Mouse (Mus musculus) limb, embryonic 12.5 days (tissue): ENCODE data around the gene Ddx27. TPM values are rescaled to one million over a fixed set of nuclear protein-coding genes. Genes with fewer than 3 reads are reported as not detected.

Experiments used
- ATAC-seq: fragments of 200-750 bp; cut with Nextera tagmentation; 2 replicates; pipeline ENCODE4 v1.8.0; 2017; ENCODE audit warnings: low read depth, moderate TSS enrichment; ENCODE audit not compliant: insufficient number of reproducible peaks, insufficient read depth, low FRiP score, low TSS enrichment
- H3K27ac ChIP-seq: fragments of 300-500 bp; sonication (generic); 2 replicates; pipeline ENCODE4 v1.5.1; 2016; ENCODE audit warnings: mild to moderate bottlenecking, moderate library complexity
- H3K27me3 ChIP-seq: fragments of 300-500 bp; sonication (generic); 2 replicates; pipeline ENCODE4 v1.6.1; 2016; ENCODE audit warnings: mild to moderate bottlenecking, moderate library complexity
- H3K36me3 ChIP-seq: fragments of 300-500 bp; sonication (generic); 2 replicates; pipeline ENCODE4 v1.6.1; 2016; ENCODE audit warnings: mild to moderate bottlenecking, moderate library complexity
- H3K4me1 ChIP-seq: fragments of 300-500 bp; sonication (generic); replicated peaks from 2 replicates; pipeline ENCODE4 v1.6.1; 2016
- H3K4me2 ChIP-seq: fragments of 300-500 bp; sonication (generic); 2 replicates; pipeline ENCODE4 v1.6.1; 2016; ENCODE audit warnings: mild to moderate bottlenecking, moderate library complexity
- H3K4me3 ChIP-seq: fragments of 300-500 bp; sonication (generic); replicated peaks from 2 replicates; pipeline ENCODE4 v1.5.1; 2016; ENCODE audit warnings: mild to moderate bottlenecking
- H3K9ac ChIP-seq: fragments of 300-500 bp; sonication (generic); replicated peaks from 2 replicates; pipeline ENCODE4 v1.6.1; 2016; ENCODE audit warnings: mild to moderate bottlenecking, moderate library complexity
- H3K9me3 ChIP-seq: fragments of 300-500 bp; sonication (generic); 2 replicates; pipeline ENCODE4 v1.6.1; 2016; ENCODE audit warnings: mild to moderate bottlenecking, moderate library complexity
- WGBS: fragments of 180-500 bp; shearing (Covaris S2); methylation state at CpG from one replicate; pipeline ENCODE4 v1.1.7; 2016; 5-methylcytosine and 5-hydroxymethylcytosine counted together
- polyA plus RNA-seq: library from polyadenylated mRNA; unstranded; fragments of >200 nt; fragmentation: Nextera tagmentation; extraction: Ambion mirVana; gene quantifications from 2 replicates; pipeline ENCODE4 v1.2.1, GENCODE M21; 2016

Ddx27 gene
- polyA plus RNA-seq, 1 experiment from 2014 or later = 62.8 TPM

GRCm38 (mm10) chr2:167074587-167074986, 59.6 kb downstream of the Ddx27 start:
- peaks cover 13% of the 10 kb centered on the region for H3K4me1 ChIP-seq
- H3K9me3 ChIP-seq = no peaks in the 10 kb centered on the region
- no peak for ATAC-seq
- no peak overlapping the region for H3K27ac ChIP-seq
- H3K27me3 ChIP-seq = peaks cover 10% of the 10 kb centered on the region; the same call in 1 of the 2 replicates
- H3K36me3 ChIP-seq = no peaks in the 10 kb centered on the region
- H3K4me2 ChIP-seq = no peak overlapping the region
- H3K9ac ChIP-seq = no peak overlapping the region
- WGBS = 87% methylated on average over 5 of the region's 5 CpGs
- H3K4me3 ChIP-seq = no peak overlapping the region

- H3K9ac ChIP-seq = no peak overlapping the region
- no peak overlapping the region for H3K4me2 ChIP-seq
- no peak overlapping the region for H3K27ac ChIP-seq
- H3K27me3 ChIP-seq = peaks cover 10% of the 10 kb centered on the region; the same call in 1 of the 2 replicates
- ATAC-seq = no peak
- H3K4me3 ChIP-seq = no peak overlapping the region
- no peaks in the 10 kb centered on the region for H3K9me3 ChIP-seq
- WGBS = 96% methylated on average over 4 of the region's 4 CpGs
- no peaks in the 10 kb centered on the region for H3K36me3 ChIP-seq
- H3K4me1 ChIP-seq = peaks cover 11% of the 10 kb centered on the region
These were observed 61.4 kb downstream of the Ddx27 start for GRCm38 (mm10) chr2:167076352-167076751.

DNA sequence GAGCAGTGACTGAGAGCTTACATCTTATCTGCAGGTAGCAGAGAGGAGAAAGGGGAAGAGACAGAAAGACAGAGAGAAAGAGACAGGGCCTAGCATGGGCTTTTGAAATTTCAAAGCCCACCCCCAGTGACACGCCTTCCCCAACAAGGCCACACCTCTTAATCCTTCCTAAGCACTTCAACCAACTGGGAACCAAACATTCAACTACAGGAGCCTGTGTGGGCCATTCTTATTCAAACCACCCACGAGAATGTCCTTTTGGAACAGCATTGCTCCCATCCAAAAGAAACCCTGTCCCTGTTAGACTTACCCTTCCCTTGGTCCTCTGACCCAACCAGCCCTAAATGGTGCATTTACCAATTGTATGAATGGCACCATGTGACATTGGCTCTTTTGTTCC, 61.8 kb downstream of the Ddx27 start:
- Histone ChIP-seq H3K4me1 (peaks cover 13% of the 10 kb centered on the region), H3K27ac (no peak overlapping the region), H3K4me3 (no peak overlapping the region), H3K27me3 (peaks cover 10% of the 10 kb centered on the region; the same call in 1 of the 2 replicates), H3K9me3 (no peaks in the 10 kb centered on the region), H3K9ac (no peak overlapping the region), H3K4me2 (no peak overlapping the region), H3K36me3 (no peaks in the 10 kb centered on the region)
- WGBS = 86% methylated on average over 2 of the region's 2 CpGs
- ATAC-seq = no peak

DNA sequence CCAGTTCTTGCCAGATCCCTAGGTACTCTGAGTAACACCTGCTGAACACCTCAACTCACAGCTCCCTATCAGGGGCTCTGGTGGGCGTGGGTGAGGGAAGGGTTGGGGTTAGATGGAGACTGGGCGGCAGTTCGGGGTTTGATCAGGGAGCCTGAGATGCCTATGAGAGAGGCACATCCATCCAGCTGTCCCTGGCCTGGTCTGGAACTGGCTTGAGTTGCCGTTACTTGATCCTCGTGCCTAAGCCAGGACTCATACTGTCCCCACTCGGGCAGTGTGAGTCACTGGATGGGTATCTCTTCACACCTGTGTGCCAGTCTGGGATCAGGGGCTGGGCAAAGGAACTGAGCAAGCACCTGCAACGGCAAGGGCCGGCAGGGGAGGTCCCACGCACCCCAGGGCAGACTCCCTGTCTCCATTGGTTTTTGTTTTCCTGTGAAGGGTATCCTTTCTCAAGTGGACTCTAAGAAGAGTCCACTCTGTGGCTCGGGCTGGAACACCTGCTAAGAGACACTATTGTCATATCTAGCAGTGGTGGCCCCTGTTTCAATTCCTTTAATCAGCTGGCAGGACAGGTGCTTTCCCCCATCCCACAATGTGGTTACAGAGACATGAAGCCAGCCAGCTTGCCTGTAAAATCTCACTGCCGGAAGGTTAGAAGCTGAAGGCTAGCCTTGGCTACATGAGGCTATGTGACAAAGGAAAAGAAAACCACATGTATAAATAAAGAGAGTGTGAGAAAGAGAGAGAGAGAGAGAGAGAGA, 62.4 kb downstream of the Ddx27 start:
- no peak overlapping the region for H3K9ac ChIP-seq
- H3K9me3 ChIP-seq = no peaks in the 10 kb centered on the region
- no peak for ATAC-seq
- H3K27me3 ChIP-seq = peaks cover 10% of the 10 kb centered on the region; the same call in 1 of the 2 replicates
- no peaks in the 10 kb centered on the region for H3K36me3 ChIP-seq
- 85% methylated on average over 11 of the region's 11 CpGs for WGBS
- no peak overlapping the region for H3K27ac ChIP-seq
- no peak overlapping the region for H3K4me3 ChIP-seq
- H3K4me2 ChIP-seq = no peak overlapping the region
- peaks cover 16% of the 10 kb centered on the region for H3K4me1 ChIP-seq

- 34% methylated on average over 7 of the region's 7 CpGs for WGBS
- Histone ChIP-seq H3K9ac (no peak overlapping the region), H3K4me2 (no peak overlapping the region), H3K4me1 (peaks cover 16% of the 10 kb centered on the region), H3K27me3 (peaks cover 10% of the 10 kb centered on the region; the same call in 1 of the 2 replicates), H3K27ac (no peak overlapping the region), H3K36me3 (no peaks in the 10 kb centered on the region), H3K9me3 (no peaks in the 10 kb centered on the region), H3K4me3 (no peak overlapping the region)
- ATAC-seq = no peak
These were observed 63.5 kb downstream of the Ddx27 start for GRCm38 (mm10) chr2:167078486-167078885.

GRCm38 (mm10) chr2:167078931-167079495, 64.0 kb downstream of the Ddx27 start:
- WGBS = 51% methylated on average over 9 of the region's 9 CpGs
- no peak overlapping the region for H3K27ac ChIP-seq
- H3K9me3 ChIP-seq = no peaks in the 10 kb centered on the region
- H3K9ac ChIP-seq = no peak overlapping the region
- H3K4me2 ChIP-seq = no peak overlapping the region
- peaks cover 16% of the 10 kb centered on the region for H3K4me1 ChIP-seq
- peaks cover 10% of the 10 kb centered on the region; the same call in 1 of the 2 replicates for H3K27me3 ChIP-seq
- no peaks in the 10 kb centered on the region for H3K36me3 ChIP-seq
- H3K4me3 ChIP-seq = no peak overlapping the region
- ATAC-seq = no peak

DNA sequence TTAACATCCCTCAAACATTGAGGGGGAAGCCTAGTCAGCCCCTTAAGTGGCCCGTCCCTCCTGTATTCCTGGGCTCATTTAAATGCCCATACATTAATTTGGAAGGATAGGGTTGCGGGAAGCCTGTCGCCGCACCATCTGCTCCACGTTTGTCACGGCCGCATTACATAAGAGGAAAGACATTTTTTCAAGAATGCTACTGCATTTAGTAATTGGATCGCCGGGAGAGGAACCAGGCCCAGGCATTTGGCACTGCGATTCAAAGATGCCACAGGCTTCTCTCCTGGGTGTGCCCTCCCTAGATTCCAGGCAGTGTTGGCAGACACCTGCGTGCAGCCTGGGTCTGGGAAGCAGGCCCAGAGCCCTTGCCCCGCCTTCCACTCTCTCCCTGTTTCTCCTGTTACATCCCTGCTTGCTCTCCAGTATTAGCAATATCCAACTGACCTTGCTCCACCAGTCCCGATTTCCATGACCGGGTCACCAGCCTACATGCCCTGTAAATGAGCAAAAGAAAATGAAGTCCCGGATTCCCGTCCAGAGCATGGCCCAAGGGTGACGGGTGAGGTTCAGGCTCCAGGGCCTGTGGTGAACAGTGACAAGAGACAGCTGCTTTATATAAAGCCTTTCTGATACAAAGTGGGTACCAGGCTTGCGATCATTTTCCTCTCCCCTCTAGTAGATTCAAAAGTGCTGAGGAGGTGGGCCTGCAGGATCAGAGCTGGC, 64.7 kb downstream of the Ddx27 start:
- H3K4me1 ChIP-seq = peaks cover 16% of the 10 kb centered on the region
- no peak overlapping the region for H3K27ac ChIP-seq
- no peak overlapping the region for H3K9ac ChIP-seq
- ATAC-seq = no peak
- no peaks in the 10 kb centered on the region for H3K36me3 ChIP-seq
- peaks cover 10% of the 10 kb centered on the region; the same call in 1 of the 2 replicates for H3K27me3 ChIP-seq
- peak overlapping the region; percentile 4; the same call in 1 of the 2 replicates for H3K4me2 ChIP-seq
- H3K9me3 ChIP-seq = no peaks in the 10 kb centered on the region
- H3K4me3 ChIP-seq = no peak overlapping the region
- WGBS = 56% methylated on average over 18 of the region's 18 CpGs

GRCm38 (mm10) chr2:167080387-167080786, 65.4 kb downstream of the Ddx27 start:
- H3K27ac ChIP-seq = no peak overlapping the region
- H3K4me1 ChIP-seq = peaks cover 16% of the 10 kb centered on the region
- no peak for ATAC-seq
- H3K4me3 ChIP-seq = no peak overlapping the region
- 87% methylated on average over 3 of the region's 3 CpGs for WGBS
- H3K27me3 ChIP-seq = peaks cover 10% of the 10 kb centered on the region; the same call in 1 of the 2 replicates
- H3K9me3 ChIP-seq = no peaks in the 10 kb centered on the region
- no peak overlapping the region for H3K9ac ChIP-seq
- H3K4me2 ChIP-seq = no peak overlapping the region
- no peaks in the 10 kb centered on the region for H3K36me3 ChIP-seq

DNA sequence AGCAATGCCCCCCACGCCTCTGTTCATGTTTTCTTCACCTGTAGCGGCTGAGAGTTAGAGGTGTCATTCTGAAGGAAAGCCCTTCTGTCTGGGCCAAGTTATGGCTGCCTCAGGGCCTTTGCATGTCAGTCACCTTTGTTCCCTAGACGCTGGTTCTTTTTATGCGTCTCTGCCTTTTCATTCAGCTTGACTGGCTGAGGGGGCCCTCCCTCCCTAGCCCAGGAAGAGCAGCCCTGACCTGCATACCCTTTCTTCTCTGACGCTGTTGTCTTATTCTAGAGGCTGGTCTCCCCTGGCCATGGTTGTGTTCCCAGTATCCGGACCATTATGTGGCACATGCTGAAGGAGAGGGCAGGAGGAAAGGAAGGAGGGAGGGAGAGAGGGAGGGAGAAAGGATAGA, 66.1 kb downstream of the Ddx27 start:
- WGBS = 67% methylated on average over 6 of the region's 6 CpGs
- no peak overlapping the region for H3K27ac ChIP-seq
- H3K4me2 ChIP-seq = no peak overlapping the region

DNA sequence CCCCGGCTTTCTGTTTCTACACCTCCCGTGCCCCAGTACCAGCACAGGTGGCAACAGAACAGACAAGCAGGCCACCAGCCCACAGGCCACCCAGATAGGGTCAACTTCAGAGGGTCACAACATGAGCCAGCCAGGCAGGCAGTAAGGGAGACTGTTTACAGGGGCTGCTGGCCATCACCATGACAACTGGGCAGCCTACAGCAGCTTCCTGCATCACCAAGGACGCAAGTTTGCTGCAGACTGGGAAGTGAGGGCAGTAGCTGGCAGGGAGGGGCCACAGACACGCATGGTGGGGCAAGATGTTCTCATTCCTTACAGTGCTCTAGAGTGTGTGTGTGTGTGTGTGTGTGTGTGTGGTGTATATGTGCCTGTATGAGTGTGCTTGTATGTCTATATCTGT, 66.6 kb downstream of the Ddx27 start:
- Histone ChIP-seq H3K9ac (0 out of 2 replicates have a peak overlapping the region, but pooled peaks have one; percentile 6), H3K27ac (no peak overlapping the region), H3K36me3 (no peaks in the 10 kb centered on the region), H3K4me2 (no peak overlapping the region), H3K27me3 (peaks cover 10% of the 10 kb centered on the region; the same call in 1 of the 2 replicates), H3K9me3 (no peaks in the 10 kb centered on the region), H3K4me3 (no peak overlapping the region), H3K4me1 (peaks cover 16% of the 10 kb centered on the region)
- 31% methylated on average over 4 of the region's 4 CpGs for WGBS
- 0 out of 2 replicates have a peak, but pooled peaks have one; percentile 58 for ATAC-seq

More for the DNA sequence above, 66.1 kb downstream of the Ddx27 start:
- Histone ChIP-seq H3K9ac (no peak overlapping the region), H3K27me3 (peaks cover 10% of the 10 kb centered on the region; the same call in 1 of the 2 replicates), H3K4me3 (no peak overlapping the region), H3K36me3 (no peaks in the 10 kb centered on the region), H3K9me3 (no peaks in the 10 kb centered on the region), H3K4me1 (peaks cover 16% of the 10 kb centered on the region)
- no peak for ATAC-seq
